Mouse (Mus musculus) midbrain, embryonic 13.5 days (tissue): Measurements from ENCODE around the gene Hras. TPM values are rescaled to one million over a fixed set of nuclear protein-coding genes. Genes with fewer than 3 reads are reported as not detected.
A peak's percentile ranks its signal among the peaks of the same experiment; 100 is the strongest.

Experiments used
- ATAC-seq: fragments of 200-750 bp; cut with Nextera tagmentation; 2 replicates; pipeline ENCODE4 v1.8.0; 2017; ENCODE audit warnings: mild to moderate bottlenecking, moderate TSS enrichment, moderate library complexity
- H3K27ac ChIP-seq: fragments of 300-500 bp; sonication (generic); 2 replicates; pipeline ENCODE4 v1.5.1; 2015; ENCODE audit warnings: inconsistent platforms, mild to moderate bottlenecking, moderate library complexity
- H3K27me3 ChIP-seq: fragments of 300-500 bp; sonication (generic); 2 replicates; pipeline ENCODE4 v1.6.1; 2015; ENCODE audit warnings: mild to moderate bottlenecking, inconsistent platforms
- H3K36me3 ChIP-seq: fragments of 300-500 bp; sonication (generic); 2 replicates; pipeline ENCODE4 v1.6.1; 2015; ENCODE audit warnings: mild to moderate bottlenecking, inconsistent platforms
- H3K4me1 ChIP-seq: fragments of 300-500 bp; sonication (generic); replicated peaks from 2 replicates; pipeline ENCODE4 v1.6.1; 2015; ENCODE audit warnings: inconsistent platforms
- H3K4me2 ChIP-seq: fragments of 300-500 bp; sonication (generic); replicated peaks from 2 replicates; pipeline ENCODE4 v1.6.1; 2015; ENCODE audit warnings: moderate library complexity, mild to moderate bottlenecking, inconsistent platforms
- H3K4me3 ChIP-seq: fragments of 300-500 bp; sonication (generic); replicated peaks from 2 replicates; pipeline ENCODE4 v1.5.1; 2015; ENCODE audit warnings: mild to moderate bottlenecking, inconsistent platforms
- H3K9ac ChIP-seq: fragments of 300-500 bp; sonication (generic); replicated peaks from 2 replicates; pipeline ENCODE4 v1.6.1; 2015; ENCODE audit warnings: mild to moderate bottlenecking, inconsistent platforms
- H3K9me3 ChIP-seq: fragments of 300-500 bp; sonication (generic); 2 replicates; pipeline ENCODE4 v1.6.1; 2016; ENCODE audit warnings: mild to moderate bottlenecking, inconsistent platforms
- WGBS: fragments of 180-500 bp; shearing (Covaris S2); methylation state at CpG from one replicate; pipeline ENCODE4 v1.1.7; 2015; 5-methylcytosine and 5-hydroxymethylcytosine counted together
- polyA plus RNA-seq: library from polyadenylated mRNA; unstranded; fragments of >200 nt; fragmentation: Nextera tagmentation; extraction: Ambion mirVana; gene quantifications from 2 replicates; pipeline ENCODE4 v1.2.1, GENCODE M21; 2015

Hras gene
- polyA plus RNA-seq, 1 experiment from 2014 or later: 114 TPM

GRCm38 (mm10) chr7:141220377-141220776 is 26.6 kb upstream of the Hras start:
- H3K9me3 ChIP-seq: no peaks in the 10 kb centered on the region
- 0 out of 2 replicates have a peak overlapping the region, but pooled peaks have one; percentile 15 for H3K9ac ChIP-seq
- H3K4me3 ChIP-seq: no peak overlapping the region
- 81% methylated on average over 1 of the region's 1 CpGs for WGBS
- H3K36me3 ChIP-seq: peaks cover 19% of the 10 kb centered on the region
- ATAC-seq: no peak
- H3K4me1 ChIP-seq: peaks cover 40% of the 10 kb centered on the region
- no peak overlapping the region for H3K27ac ChIP-seq
- H3K4me2 ChIP-seq: no peak overlapping the region
- H3K27me3 ChIP-seq: no peaks in the 10 kb centered on the region

- H3K36me3 ChIP-seq: peaks cover 19% of the 10 kb centered on the region
- H3K27me3 ChIP-seq: no peaks in the 10 kb centered on the region
- no peak for ATAC-seq
- no peak overlapping the region for H3K4me3 ChIP-seq
- no peaks in the 10 kb centered on the region for H3K9me3 ChIP-seq
- H3K9ac ChIP-seq: no peak overlapping the region
- WGBS: 100% methylated on average over 1 of the region's 1 CpGs
- H3K27ac ChIP-seq: no peak overlapping the region
- H3K4me2 ChIP-seq: no peak overlapping the region
- H3K4me1 ChIP-seq: peaks cover 46% of the 10 kb centered on the region
Observed at GRCm38 (mm10) chr7:141219558-141220099, 25.8 kb upstream of the Hras start.

GRCm38 (mm10) chr7:141218557-141219133 is 24.8 kb upstream of the Hras start:
- WGBS: 96% methylated on average over 5 of the region's 5 CpGs
- peaks cover 50% of the 10 kb centered on the region for H3K4me1 ChIP-seq
- no peak overlapping the region for H3K9ac ChIP-seq
- peaks cover 19% of the 10 kb centered on the region for H3K36me3 ChIP-seq
- H3K9me3 ChIP-seq: no peaks in the 10 kb centered on the region
- no peaks in the 10 kb centered on the region for H3K27me3 ChIP-seq
- ATAC-seq: no peak
- no peak overlapping the region for H3K27ac ChIP-seq
- no peak overlapping the region for H3K4me3 ChIP-seq
- H3K4me2 ChIP-seq: no peak overlapping the region

GRCm38 (mm10) chr7:141218141-141218540 is 24.3 kb upstream of the Hras start:
- Histone ChIP-seq H3K36me3 (peaks cover 19% of the 10 kb centered on the region), H3K9me3 (no peaks in the 10 kb centered on the region), H3K9ac (no peak overlapping the region), H3K4me1 (peaks cover 50% of the 10 kb centered on the region), H3K27me3 (no peaks in the 10 kb centered on the region), H3K27ac (no peak overlapping the region), H3K4me3 (no peak overlapping the region), H3K4me2 (no peak overlapping the region)
- ATAC-seq: no peak
- 83% methylated on average over 3 of the region's 3 CpGs for WGBS

- H3K4me2 ChIP-seq: no peak overlapping the region
- H3K36me3 ChIP-seq: peaks cover 19% of the 10 kb centered on the region
- WGBS: 90% methylated on average over 17 of the region's 17 CpGs
- H3K9me3 ChIP-seq: no peaks in the 10 kb centered on the region
- H3K9ac ChIP-seq: no peak overlapping the region
- H3K4me3 ChIP-seq: no peak overlapping the region
- peaks cover 47% of the 10 kb centered on the region for H3K4me1 ChIP-seq
- no peak overlapping the region for H3K27ac ChIP-seq
- ATAC-seq: no peak
- no peaks in the 10 kb centered on the region for H3K27me3 ChIP-seq
Observed at GRCm38 (mm10) chr7:141217343-141218013, 23.7 kb upstream of the Hras start.

GRCm38 (mm10) chr7:141216894-141217293 is 23.1 kb upstream of the Hras start:
- peak overlapping the region; percentile 70; the same call in 1 of the 2 replicates for H3K4me3 ChIP-seq
- H3K4me2 ChIP-seq: peak overlapping the region; percentile 91
- H3K9ac ChIP-seq: peak overlapping the region; percentile 73; the same call in 1 of the 2 replicates
- H3K27me3 ChIP-seq: no peaks in the 10 kb centered on the region
- peaks cover 41% of the 10 kb centered on the region for H3K4me1 ChIP-seq
- H3K9me3 ChIP-seq: no peaks in the 10 kb centered on the region
- WGBS: 91% methylated on average over 11 of the region's 11 CpGs
- ATAC-seq: no peak
- no peak overlapping the region for H3K27ac ChIP-seq
- peaks cover 19% of the 10 kb centered on the region for H3K36me3 ChIP-seq

GRCm38 (mm10) chr7:141215880-141216733 is 22.3 kb upstream of the Hras start:
- peak overlapping the region; percentile 70 for H3K4me3 ChIP-seq
- H3K4me2 ChIP-seq: peak overlapping the region; percentile 91
- no peaks in the 10 kb centered on the region for H3K27me3 ChIP-seq
- under 1% methylated on average over 42 of the region's 42 CpGs for WGBS
- H3K4me1 ChIP-seq: peaks cover 36% of the 10 kb centered on the region
- no peaks in the 10 kb centered on the region for H3K9me3 ChIP-seq
- ATAC-seq: peak; percentile 69; the same call in 1 of the 2 replicates
- peaks cover 19% of the 10 kb centered on the region for H3K36me3 ChIP-seq
- H3K9ac ChIP-seq: peak overlapping the region; percentile 73
- H3K27ac ChIP-seq: peak overlapping the region; percentile 66

GRCm38 (mm10) chr7:141215101-141215879 is 21.5 kb upstream of the Hras start, which contains the start of gene Rassf7:
Gene Rassf7, plus strand, starts transcription at chr7:141215860.
- H3K4me1 ChIP-seq: peaks cover 29% of the 10 kb centered on the region
- no peaks in the 10 kb centered on the region for H3K9me3 ChIP-seq
- under 1% methylated on average over 41 of the region's 41 CpGs for WGBS
- peak within 1 kb of the TSS; percentile 88 for H3K27ac ChIP-seq
- H3K4me3 ChIP-seq: peak within 1 kb of the TSS; percentile 70
- peak within 1 kb of the TSS; percentile 91 for H3K4me2 ChIP-seq
- peaks cover 19% of the 10 kb centered on the region for H3K36me3 ChIP-seq
- H3K9ac ChIP-seq: peak within 1 kb of the TSS; percentile 73
- H3K27me3 ChIP-seq: no peaks in the 10 kb centered on the region
- peak; percentile 96 for ATAC-seq

GRCm38 (mm10) chr7:141214310-141214709 is 20.5 kb upstream of the Hras start:
- Histone ChIP-seq H3K4me3 (no peak overlapping the region), H3K4me2 (no peak overlapping the region), H3K27ac (peak overlapping the region; percentile 88; the same call in 1 of the 2 replicates), H3K36me3 (peaks cover 13% of the 10 kb centered on the region), H3K9ac (no peak overlapping the region), H3K9me3 (no peaks in the 10 kb centered on the region), H3K4me1 (peaks cover 29% of the 10 kb centered on the region), H3K27me3 (no peaks in the 10 kb centered on the region)
- no peak for ATAC-seq
- 74% methylated on average over 3 of the region's 3 CpGs for WGBS

- H3K9ac ChIP-seq: peak within 1 kb of the TSS; percentile 69
- no peaks in the 10 kb centered on the region for H3K9me3 ChIP-seq
- peaks cover 29% of the 10 kb centered on the region for H3K4me1 ChIP-seq
- peak within 1 kb of the TSS; percentile 70 for H3K4me3 ChIP-seq
- no peak for ATAC-seq
- H3K4me2 ChIP-seq: peak within 1 kb of the TSS; percentile 91
- WGBS: 93% methylated on average over 11 of the region's 11 CpGs
- H3K27ac ChIP-seq: peak within 1 kb of the TSS; percentile 88
- H3K27me3 ChIP-seq: no peaks in the 10 kb centered on the region
- peaks cover 8% of the 10 kb centered on the region for H3K36me3 ChIP-seq
Observed at GRCm38 (mm10) chr7:141213605-141214235, 19.9 kb upstream of the Hras start, which contains the start of gene Lmntd2. Gene Lmntd2, minus strand, starts transcription at chr7:141214080.

GRCm38 (mm10) chr7:141213133-141213532 is 19.3 kb upstream of the Hras start:
- H3K9ac ChIP-seq: no peak overlapping the region
- H3K36me3 ChIP-seq: peaks cover 8% of the 10 kb centered on the region
- no peak for ATAC-seq
- 88% methylated on average over 3 of the region's 3 CpGs for WGBS
- H3K4me2 ChIP-seq: no peak overlapping the region
- no peak overlapping the region for H3K4me3 ChIP-seq
- no peak overlapping the region for H3K27ac ChIP-seq
- peaks cover 28% of the 10 kb centered on the region for H3K4me1 ChIP-seq
- H3K27me3 ChIP-seq: no peaks in the 10 kb centered on the region
- no peaks in the 10 kb centered on the region for H3K9me3 ChIP-seq
